Comparison of ENCODE assay signal across 13 mouse cellular contexts in genomic region chr5:134295277-134296050, GRCm38 (mm10). TPM values are rescaled to one million over a fixed set of nuclear protein-coding genes. Genes with fewer than 3 reads are reported as not detected.
DNase-seq lines count a peak whose midpoint lies in the region; ATAC-seq and TF ChIP-seq lines count a peak whose summit lies in the region.
"Had no signal": no experiment of that assay in that cellular context is flagged by ENCODE, and none has a peak within 500 bp of the region (broad histone marks: within the 10 kb centered on the region; RNA-seq: fewer than 3 reads in every experiment).

No protein-coding gene starts in this region.

- H3K4me1 ChIP-seq in kidney, postnatal 0 days (replicated peaks; ENCODE audit: insufficient read depth, low read length) = no peaks in the 10 kb centered on the region
- H3K4me1 ChIP-seq: embryonic facial prominence, embryonic 12.5 days; limb, embryonic 15.5 days had no signal

- no peak overlapping the region for H3K9ac ChIP-seq in kidney, postnatal 0 days (ENCODE audit: low read depth, low read length)
- H3K9ac ChIP-seq: embryonic facial prominence, embryonic 12.5 days; limb, embryonic 15.5 days had no signal

- peaks cover 48% of the 10 kb centered on the region for H3K36me3 ChIP-seq in kidney, postnatal 0 days (ENCODE audit: insufficient read depth, low read length)

- H3K4me3 ChIP-seq in kidney, postnatal 0 days (replicated peaks; ENCODE audit: low read depth, low read length) = no peak overlapping the region
- H3K4me3 ChIP-seq: embryonic facial prominence, embryonic 12.5 days; limb, embryonic 15.5 days; megakaryocyte, embryonic 14.5 days had no signal

- H3K27me3 ChIP-seq in kidney, postnatal 0 days (ENCODE audit: insufficient read depth, low read length) = no peaks in the 10 kb centered on the region
- H3K27me3 ChIP-seq: embryonic facial prominence, embryonic 12.5 days; limb, embryonic 15.5 days; megakaryocyte, embryonic 14.5 days had no signal

- no peak overlapping the region for H3K4me2 ChIP-seq in kidney, postnatal 0 days (ENCODE audit: low read length)
- H3K4me2 ChIP-seq: embryonic facial prominence, embryonic 12.5 days; limb, embryonic 15.5 days had no signal

- no peaks in the 10 kb centered on the region for H3K9me3 ChIP-seq in kidney, postnatal 0 days (replicated peaks; ENCODE audit: low read length)
- H3K9me3 ChIP-seq: embryonic facial prominence, embryonic 12.5 days; limb, embryonic 15.5 days had no signal

- TF ChIP-seq CTCF in kidney, postnatal 0 days (IDR thresholded peaks at IDR 0.05; ENCODE audit: low read depth) = no peak

- DNase-seq in layer of hippocampus, adult 11-12 months (ENCODE audit: low spot score) = peak; percentile 20
- DNase-seq in layer of hippocampus, adult 8-10 months (ENCODE audit: low spot score in 2 of 2) = no peak
- peak; percentile 55 for DNase-seq in thymus, postnatal 0 days (ENCODE audit: low spot score)
- no peak for DNase-seq in thymus, adult 18-20 months
- no peak for DNase-seq in kidney, postnatal 0 days (ENCODE audit: low spot score)
- DNase-seq in heart, adult 8-10 months (ENCODE audit: low spot score) = no peak
- DNase-seq: gastrocnemius, postnatal 14 days; retina, postnatal 1 day had no signal

- peak overlapping the region; percentile 31 for H3K27ac ChIP-seq in kidney, postnatal 0 days
- H3K27ac ChIP-seq: embryonic facial prominence, embryonic 12.5 days; limb, embryonic 15.5 days; stomach, postnatal 0 days had no signal

- no peak for ATAC-seq in kidney, postnatal 0 days (replicated peaks; ENCODE audit: low FRiP score, low read depth)
- ATAC-seq in CD4-positive, CD25-positive, alpha-beta regulatory T cell, adult 4 months = no peak

- WGBS in kidney, postnatal 0 days = 79% methylated on average over 16 of the region's 16 CpGs

RNA-seq across cellular contexts. Expression of gene Gtf2i, which starts 19.1 kb away (rescaled TPM):
- 100 to 1,000 TPM; 200 to 239 (median 224) TPM for total RNA-seq in layer of hippocampus, adult 8-10 months (2022)
- polyA plus RNA-seq in thymus, postnatal 0 days (2015; fragmentation: Nextera tagmentation; extraction: Ambion mirVana) = 124 and 130 TPM in 2 replicates
- polyA plus RNA-seq in kidney, postnatal 0 days (2015; fragmentation: Nextera tagmentation; extraction: Ambion mirVana) = 145 and 157 TPM in 2 replicates
- total RNA-seq in heart, adult 8-10 months (2022) = 100 to 1,000 TPM; 183 to 210 (median 205) TPM
- 100 to 1,000 TPM in 1 of 2 experiments, 10 to 100 TPM in 1; 96.3 to 125 TPM for polyA plus RNA-seq in CD4-positive, CD25-positive, alpha-beta regulatory T cell, adult 4 months (2017; shearing (Covaris generic))

Comparison
In these comparisons a context has a peak if more than half of its experiments do, and no peak if none do; other contexts are left out.
1. DNase-seq: peak in layer of hippocampus, adult 11-12 months (single experiment) and thymus, postnatal 0 days (single experiment); none in layer of hippocampus, adult 8-10 months (0 of 2), thymus, adult 18-20 months (0 of 2), kidney, postnatal 0 days (single experiment) and heart, adult 8-10 months (single experiment).